Mouse (Mus musculus): ENCODE measurements around the gene Asna1.

GRCm38 (mm10) chr8:84974543-84975142 lies 50.4 kb downstream of the Asna1 start:
- TF ChIP-seq ZKSCAN1 (IDR thresholded peaks at IDR 0.05; ENCODE audit: borderline replicate concordance, low read depth, low read length) (no peak), HCFC1 (IDR thresholded peaks at IDR 0.05; ENCODE audit: low read depth, low read length) (peak; percentile 51), EP300 (IDR thresholded peaks at IDR 0.05; ENCODE audit: low read length) (peak; percentile 71), ETS1 (conservative IDR thresholded peaks at IDR 0.05; ENCODE audit: low read depth, low read length) (peak; percentile 67; the same call in 1 of the 2 replicates), CTCF (conservative IDR thresholded peaks at IDR 0.05 in 1 of 2, IDR thresholded peaks at IDR 0.05 in 1 of 2; ENCODE audit: low read depth in 2 of 2, low read length in 2 of 2) (no peak), E2F4 (IDR thresholded peaks at IDR 0.05; ENCODE audit: insufficient replicate concordance, low read depth, low read length) (no peak), POLR2A (IDR thresholded peaks at IDR 0.05; ENCODE audit: low read depth, low read length) (no peak), MYC (IDR thresholded peaks at IDR 0.05; ENCODE audit: low read depth, low read length) (0 out of 2 replicates have a peak, but pooled peaks have one; percentile 20), CHD2 (IDR thresholded peaks at IDR 0.05; ENCODE audit: low read length) (0 out of 2 replicates have a peak, but pooled peaks have one; percentile 40), MEF2A (IDR thresholded peaks at IDR 0.05; ENCODE audit: borderline replicate concordance, low read depth, low read length) (peak; percentile 48; the same call in 1 of the 2 replicates), ELF1 (IDR thresholded peaks at IDR 0.05; ENCODE audit: low read depth, low read length) (0 out of 2 replicates have a peak, but pooled peaks have one; percentile 25), SMC3 (IDR thresholded peaks at IDR 0.05; ENCODE audit: low read depth, low read length) (peak; percentile 20; the same call in 1 of the 2 replicates), MAX (IDR thresholded peaks at IDR 0.05; ENCODE audit: low read length) (peak; percentile 54)
